Mouse (Mus musculus) lung, embryonic 14.5 days (tissue): Measurements from ENCODE around the gene Naif1. TPM values are rescaled to one million over a fixed set of nuclear protein-coding genes. Genes with fewer than 3 reads are reported as not detected.

Source experiments
- ATAC-seq: fragments of 200-750 bp; cut with Nextera tagmentation; 2 replicates; pipeline ENCODE4 v1.8.0; 2017; ENCODE audit warnings: mild to moderate bottlenecking, moderate TSS enrichment, moderate library complexity; ENCODE audit not compliant: insufficient read depth
- DNase-seq: peaks from one replicate; pipeline ENCODE4 v3.0.0-alpha.2; 2015
- H3K27ac ChIP-seq: fragments of 300-500 bp; sonication (generic); 2 replicates; pipeline ENCODE4 v1.5.1; 2014; ENCODE audit warnings: low read depth, mild to moderate bottlenecking, moderate library complexity
- H3K27me3 ChIP-seq: fragments of 300-500 bp; sonication (generic); 2 replicates; pipeline ENCODE4 v1.6.1; 2014; ENCODE audit warnings: low read length, control low read depth; ENCODE audit not compliant: insufficient read depth
- H3K36me3 ChIP-seq: fragments of 300-500 bp; sonication (generic); 2 replicates; pipeline ENCODE4 v1.6.1; 2014; ENCODE audit warnings: control low read depth; ENCODE audit not compliant: insufficient read depth
- H3K4me1 ChIP-seq: fragments of 300-500 bp; sonication (generic); 2 replicates; pipeline ENCODE4 v1.6.1; 2014; ENCODE audit warnings: antibody characterized with exemption, control low read depth; ENCODE audit not compliant: insufficient read depth
- H3K4me2 ChIP-seq: fragments of 300-500 bp; sonication (generic); 2 replicates; pipeline ENCODE4 v1.6.1; 2014; ENCODE audit warnings: mild to moderate bottlenecking
- H3K4me3 ChIP-seq: fragments of 300-500 bp; sonication (generic); 2 replicates; pipeline ENCODE4 v1.5.1; 2014; ENCODE audit warnings: low read depth, low read length
- H3K9ac ChIP-seq: fragments of 300-500 bp; sonication (generic); 2 replicates; pipeline ENCODE4 v1.6.1; 2014
- H3K9me3 ChIP-seq: fragments of 300-500 bp; sonication (generic); 2 replicates; pipeline ENCODE4 v1.6.1; 2016; ENCODE audit warnings: low read depth, low read length, control low read depth
- CTCF ChIP-seq: IDR thresholded peaks from 2 replicates; pipeline ENCODE4 v1.5.1; 2016; ENCODE audit warnings: antibody characterized with exemption, low read depth
- WGBS: fragments of 180-500 bp; shearing (Covaris S2); extraction: QIAGEN DNeasy Blood & Tissue Kit; methylation state at CpG from one replicate; pipeline ENCODE4 v1.1.7; 2014; 5-methylcytosine and 5-hydroxymethylcytosine counted together
- polyA plus RNA-seq: library from polyadenylated mRNA; unstranded; fragments of >200 nt; fragmentation: Nextera tagmentation; extraction: Ambion mirVana; gene quantifications from 2 replicates; pipeline ENCODE4 v1.2.1, GENCODE M21; 2014

Gene Naif1
- polyA plus RNA-seq, 1 experiment from 2014 or later = 6.5 TPM

DNA sequence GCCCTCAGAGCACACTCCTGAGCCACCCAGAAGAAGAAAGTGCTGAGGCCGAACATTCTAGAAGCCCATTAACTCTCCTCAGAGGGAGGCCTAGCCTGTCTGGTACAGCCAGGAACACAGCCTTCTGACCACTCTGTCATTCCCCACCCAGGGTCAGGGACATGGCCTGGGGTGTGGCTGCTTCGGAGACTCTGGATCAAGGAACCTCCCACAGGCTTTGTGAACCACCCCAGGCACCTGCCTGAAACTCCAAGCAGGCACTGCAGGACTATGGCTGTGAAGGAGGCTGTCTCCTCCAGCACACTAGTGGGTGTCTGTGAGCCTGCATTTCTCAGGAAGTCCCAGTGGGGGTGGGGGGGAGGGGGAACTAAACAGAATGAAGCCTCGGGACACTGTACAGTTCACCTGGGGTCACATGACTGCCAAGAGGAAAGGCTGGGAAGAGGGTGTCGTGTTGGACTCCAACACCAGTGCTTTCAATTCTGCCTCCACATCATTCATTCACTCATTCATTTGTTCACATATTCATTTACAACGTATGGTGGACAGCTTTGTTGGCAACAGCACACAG lies 51.6 kb downstream of the Naif1 start:
- no peak overlapping the region for H3K4me2 ChIP-seq
- no peak overlapping the region for H3K4me3 ChIP-seq
- no peaks in the 10 kb centered on the region for H3K27me3 ChIP-seq
- ATAC-seq (no peak), DNase-seq (no peak)
- no peaks in the 10 kb centered on the region for H3K36me3 ChIP-seq
- H3K27ac ChIP-seq = no peak overlapping the region
- no peak for TF ChIP-seq CTCF
- peaks cover 6% of the 10 kb centered on the region; the same call in 1 of the 2 replicates for H3K9me3 ChIP-seq
- H3K4me1 ChIP-seq = no peaks in the 10 kb centered on the region
- no peak overlapping the region; the same call in 1 of the 2 replicates for H3K9ac ChIP-seq
- 52% methylated on average over 5 of the region's 5 CpGs for WGBS

DNA sequence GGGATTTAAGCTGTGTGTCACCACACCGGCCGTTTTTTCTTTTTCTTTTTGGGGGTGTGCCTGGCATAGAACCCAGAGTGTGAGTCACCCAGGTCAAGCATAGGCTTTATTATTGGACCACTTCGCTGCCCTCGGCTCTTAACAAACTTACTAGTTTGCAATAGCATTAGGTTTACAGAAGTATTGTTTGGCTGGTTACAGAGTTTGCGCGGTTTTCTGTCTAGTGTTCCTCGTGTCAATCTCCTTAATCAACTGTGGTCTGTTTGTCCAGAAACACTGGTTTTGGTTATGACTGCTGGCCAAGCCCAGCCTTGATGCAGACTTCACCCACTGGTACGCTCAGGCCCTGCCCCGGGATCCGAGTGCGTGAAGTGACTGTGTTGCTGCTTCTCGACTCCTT lies 52.6 kb downstream of the Naif1 start:
- Histone ChIP-seq H3K4me2 (no peak overlapping the region), H3K36me3 (no peaks in the 10 kb centered on the region), H3K4me1 (no peaks in the 10 kb centered on the region), H3K9ac (no peak overlapping the region), H3K27ac (no peak overlapping the region), H3K27me3 (no peaks in the 10 kb centered on the region), H3K4me3 (no peak overlapping the region), H3K9me3 (peaks cover 6% of the 10 kb centered on the region; the same call in 1 of the 2 replicates)
- TF ChIP-seq CTCF = no peak
- DNase-seq (no peak), ATAC-seq (no peak)
- 77% methylated on average over 12 of the region's 12 CpGs for whole genome bisulfite sequencing

DNA sequence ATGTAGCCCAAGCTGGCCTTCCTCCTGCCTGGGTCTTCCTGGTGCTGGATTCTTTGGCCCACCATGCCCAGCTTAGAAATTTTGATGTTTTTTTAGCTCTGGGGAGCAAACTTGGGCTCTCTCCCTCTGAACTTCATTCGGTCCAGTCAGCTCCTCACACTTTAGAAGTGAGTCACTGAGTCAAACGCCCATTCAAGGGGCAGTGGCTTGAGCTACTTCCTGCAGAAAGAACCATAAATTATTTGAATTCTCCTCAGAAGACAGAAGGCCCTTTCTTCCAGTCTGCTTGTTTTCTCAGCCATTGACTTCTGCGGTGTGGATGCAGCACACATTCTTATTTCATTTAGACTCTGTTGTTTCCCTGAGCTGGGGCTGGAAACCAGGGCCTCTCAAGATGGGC lies 53.3 kb downstream of the Naif1 start:
- Histone ChIP-seq H3K27ac (peak overlapping the region; percentile 77), H3K4me2 (no peak overlapping the region), H3K36me3 (no peaks in the 10 kb centered on the region), H3K27me3 (no peaks in the 10 kb centered on the region), H3K4me3 (no peak overlapping the region), H3K9ac (no peak overlapping the region), H3K4me1 (no peaks in the 10 kb centered on the region), H3K9me3 (peaks cover 4% of the 10 kb centered on the region; the same call in 1 of the 2 replicates)
- 36% methylated on average over 3 of the region's 3 CpGs for WGBS
- ATAC-seq (no peak), DNase-seq (no peak)
- TF ChIP-seq CTCF = no peak

DNA sequence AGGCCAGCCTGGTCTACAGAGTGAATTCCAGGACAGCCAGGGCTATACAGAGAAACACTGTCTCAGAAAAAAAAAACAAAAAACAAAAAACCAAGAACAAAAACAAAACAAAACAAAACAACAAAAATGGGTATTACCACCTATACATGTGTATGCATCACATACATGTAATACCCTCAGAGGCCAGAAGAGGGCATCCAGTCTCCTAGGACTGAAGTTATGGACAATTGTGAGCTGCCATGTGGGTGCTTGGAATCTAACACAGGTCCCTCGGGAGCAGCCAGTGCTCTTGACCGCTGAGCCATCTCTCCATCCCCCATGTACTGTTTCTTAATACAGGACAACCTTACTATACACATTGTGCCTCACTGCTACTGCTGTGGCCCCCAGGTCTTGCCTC lies 55.3 kb downstream of the Naif1 start:
- Histone ChIP-seq H3K9ac (no peak overlapping the region), H3K4me1 (peaks cover 6% of the 10 kb centered on the region; the same call in 1 of the 2 replicates), H3K27ac (no peak overlapping the region), H3K36me3 (no peaks in the 10 kb centered on the region), H3K9me3 (no peaks in the 10 kb centered on the region), H3K4me2 (no peak overlapping the region), H3K27me3 (no peaks in the 10 kb centered on the region), H3K4me3 (no peak overlapping the region)
- DNase-seq (no peak), ATAC-seq (no peak)
- 97% methylated on average over 2 of the region's 2 CpGs for WGBS
- TF ChIP-seq CTCF = no peak

Other genes starting within 250 kb of the Naif1 start
- 19.4 and 21.6 TPM in 2 replicates for gene Pomt1, start 213.9 kb upstream of the Naif1 start, polyA plus RNA-seq
- 58.6 and 63.6 TPM in 2 replicates for gene Uck1, start 190.3 kb upstream of the Naif1 start, polyA plus RNA-seq
- 24.0 and 25.2 TPM in 2 replicates for gene Golga2, start 163.1 kb upstream of the Naif1 start, polyA plus RNA-seq
- gene Swi5, start 162.4 kb upstream of the Naif1 start, polyA plus RNA-seq = 205 and 220 TPM in 2 replicates
- gene Ciz1, start 98.1 kb upstream of the Naif1 start, polyA plus RNA-seq = 46.1 and 51.9 TPM in 2 replicates
- gene Dnm1, start 97.1 kb upstream of the Naif1 start, polyA plus RNA-seq = 14.9 and 17.5 TPM in 2 replicates
- gene 1110008P14Rik, start 68.5 kb upstream of the Naif1 start, polyA plus RNA-seq = 32.4 and 33.3 TPM in 2 replicates
- gene Lcn2, start 62.2 kb upstream of the Naif1 start, polyA plus RNA-seq = 1.6 TPM in 1 of 2 replicates, not detected in the other
- 28.0 and 28.2 TPM in 2 replicates for gene Ptges2, start 54.6 kb upstream of the Naif1 start, polyA plus RNA-seq
- gene Slc25a25, start 988 bp downstream of the Naif1 start, polyA plus RNA-seq = 16.3 and 19.5 TPM in 2 replicates
- 18.4 and 19.9 TPM in 2 replicates for gene Fam102a, start 84.9 kb downstream of the Naif1 start, polyA plus RNA-seq
- 94.9 and 98.5 TPM in 2 replicates for gene Dpm2, start 120.4 kb downstream of the Naif1 start, polyA plus RNA-seq
- gene Pip5kl1, start 124.3 kb downstream of the Naif1 start, polyA plus RNA-seq = 0.50 and 0.70 TPM in 2 replicates
- gene 9430097D07Rik, start 125.2 kb downstream of the Naif1 start, polyA plus RNA-seq = 0.20 TPM in 1 of 2 replicates, not detected in the other
- gene St6galnac4, start 136.6 kb downstream of the Naif1 start, polyA plus RNA-seq = 22.0 and 23.8 TPM in 2 replicates
- gene St6galnac6, start 149.3 kb downstream of the Naif1 start, polyA plus RNA-seq = 8.3 and 11.1 TPM in 2 replicates
- gene Ak1, start 171.3 kb downstream of the Naif1 start, polyA plus RNA-seq = 34.3 and 35.8 TPM in 2 replicates
- gene Eng, start 196.1 kb downstream of the Naif1 start, polyA plus RNA-seq = 91.1 and 98.5 TPM in 2 replicates